Mouse (Mus musculus) small intestine, adult 2 months (tissue): ENCODE measurements around the gene Gorasp2. TPM values are rescaled to one million over a fixed set of nuclear protein-coding genes. Genes with fewer than 3 reads are reported as not detected.

Experiments
- H3K27ac ChIP-seq: fragments of 200-500 bp; 2 replicates; pipeline ENCODE4 v1.5.1; 2012; ENCODE audit warnings: low read depth, low read length, control low read depth, inconsistent platforms; ENCODE audit not compliant: insufficient read depth
- H3K27me3 ChIP-seq: fragments of 200-500 bp; 2 replicates; pipeline ENCODE4 v1.6.1; 2012; ENCODE audit warnings: mild to moderate bottlenecking, moderate library complexity, low read length, inconsistent platforms; ENCODE audit not compliant: control insufficient read depth, insufficient read depth
- H3K36me3 ChIP-seq: fragments of 200-500 bp; 2 replicates; pipeline ENCODE4 v1.6.1; 2012; ENCODE audit warnings: mild to moderate bottlenecking, low read length, control low read depth, inconsistent platforms; ENCODE audit not compliant: control insufficient read depth, insufficient read depth
- H3K4me1 ChIP-seq: fragments of 200-500 bp; 2 replicates; pipeline ENCODE4 v1.6.1; 2012; ENCODE audit warnings: low read length, inconsistent platforms, mixed read lengths; ENCODE audit not compliant: control insufficient read depth, insufficient read depth, insufficient read length
- H3K4me3 ChIP-seq: fragments of 200-500 bp; 2 replicates; pipeline ENCODE4 v1.5.1; 2012; ENCODE audit warnings: low read depth, mild to moderate bottlenecking, control low read depth, inconsistent platforms, low read length, moderate library complexity
- CTCF ChIP-seq: fragments of 200-500 bp; IDR thresholded peaks from 2 replicates; pipeline ENCODE4 v1.5.1; 2012; ENCODE audit warnings: low read depth, mild to moderate bottlenecking, control low read depth, inconsistent platforms, low read length, moderate library complexity, mixed read lengths; ENCODE audit not compliant: insufficient replicate concordance, insufficient read length; ENCODE audit errors: extremely low read depth
- POLR2A ChIP-seq: fragments of 200-500 bp; IDR thresholded peaks from 2 replicates; pipeline ENCODE4 v1.6.1; 2012; ENCODE audit warnings: low read depth, mild to moderate bottlenecking, control low read depth, inconsistent platforms, low read length, moderate library complexity
- WGBS: fragments of 180-500 bp; shearing (Covaris S2); methylation state at CpG from one replicate; pipeline ENCODE4 v1.1.7; 2018; 5-methylcytosine and 5-hydroxymethylcytosine counted together
- polyA plus RNA-seq: library from polyadenylated mRNA; depleted of rRNA; stranded (reverse); fragments of >200 nt; gene quantifications from 2 replicates; pipeline ENCODE4 v1.2.3, GENCODE M21; 2012; rRNA removed

Gene Gorasp2
- polyA plus RNA-seq, 1 experiment: 114 TPM

DNA sequence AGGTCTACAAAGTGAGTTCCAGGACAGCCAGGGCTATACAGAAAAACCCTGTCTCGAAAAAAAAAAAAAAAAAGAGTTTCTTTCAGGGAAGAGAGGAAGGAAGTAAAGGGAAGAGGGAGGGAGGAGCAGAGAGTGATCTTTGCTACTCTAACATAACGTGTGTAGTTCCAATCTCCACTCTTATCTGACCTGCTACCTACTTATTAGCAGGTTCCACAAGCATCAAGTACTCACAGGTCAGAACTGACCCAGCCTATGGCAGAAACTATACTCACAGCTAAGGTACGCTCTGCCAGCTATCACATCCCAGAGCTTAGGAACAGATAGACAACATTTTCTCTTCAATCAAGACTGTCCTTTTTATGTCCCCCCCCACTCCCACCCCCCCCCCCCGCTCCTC is 74.2 kb downstream of the Gorasp2 start:
- Histone ChIP-seq H3K27me3 (no peaks in the 10 kb centered on the region), H3K4me3 (no peak overlapping the region), H3K4me1 (no peaks in the 10 kb centered on the region), H3K36me3 (peaks cover 39% of the 10 kb centered on the region), H3K27ac (no peak overlapping the region)
- TF ChIP-seq POLR2A (no peak), CTCF (no peak)
- WGBS: 61% methylated on average over 4 of the region's 4 CpGs

DNA sequence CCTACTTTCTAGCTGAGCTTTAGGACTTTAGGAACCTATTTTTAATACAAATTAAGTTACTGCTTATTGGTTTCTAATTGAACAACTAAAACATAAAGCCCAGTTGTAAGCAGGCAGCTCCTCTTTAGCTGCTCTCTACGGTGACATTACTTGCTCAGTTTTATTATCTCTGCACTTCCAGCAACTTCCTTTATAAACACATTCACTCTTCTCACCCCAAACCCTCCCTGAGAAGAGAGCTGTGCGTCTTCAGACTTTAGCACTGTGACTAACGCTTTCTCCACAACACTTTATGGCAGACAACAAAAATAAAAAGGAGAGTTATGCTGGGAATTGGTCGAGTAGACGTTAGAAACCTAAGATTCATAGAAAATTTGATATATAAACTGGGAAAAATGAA is 74.6 kb downstream of the Gorasp2 start:
- no peak overlapping the region for H3K27ac ChIP-seq
- H3K36me3 ChIP-seq: peaks cover 39% of the 10 kb centered on the region
- 75% methylated on average over 5 of the region's 5 CpGs for WGBS
- no peak overlapping the region for H3K4me3 ChIP-seq
- TF ChIP-seq POLR2A (no peak), CTCF (no peak)
- H3K4me1 ChIP-seq: no peaks in the 10 kb centered on the region
- no peaks in the 10 kb centered on the region for H3K27me3 ChIP-seq

DNA sequence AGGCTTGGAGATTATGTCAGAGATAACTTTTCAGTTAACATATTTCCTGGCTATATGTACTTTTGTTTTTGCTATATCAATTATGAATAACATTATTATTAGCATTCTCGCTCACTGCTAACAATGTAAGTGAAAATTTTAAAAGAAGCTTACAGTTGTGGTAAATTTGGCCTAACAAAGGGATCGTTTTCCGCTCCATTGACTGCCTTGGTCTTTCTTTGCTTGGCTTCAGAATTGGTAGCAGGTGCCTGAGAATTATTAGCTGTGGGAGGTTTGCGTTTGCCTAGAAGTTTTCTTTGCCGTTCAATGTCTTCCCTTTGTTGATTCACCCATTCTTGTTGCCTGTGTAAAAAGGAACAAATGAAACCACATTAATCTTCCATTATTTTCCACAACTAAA is 80.5 kb downstream of the Gorasp2 start:
- Histone ChIP-seq H3K27me3 (no peaks in the 10 kb centered on the region), H3K36me3 (peaks cover 51% of the 10 kb centered on the region)
- 92% methylated on average over 5 of the region's 5 CpGs for WGBS

DNA sequence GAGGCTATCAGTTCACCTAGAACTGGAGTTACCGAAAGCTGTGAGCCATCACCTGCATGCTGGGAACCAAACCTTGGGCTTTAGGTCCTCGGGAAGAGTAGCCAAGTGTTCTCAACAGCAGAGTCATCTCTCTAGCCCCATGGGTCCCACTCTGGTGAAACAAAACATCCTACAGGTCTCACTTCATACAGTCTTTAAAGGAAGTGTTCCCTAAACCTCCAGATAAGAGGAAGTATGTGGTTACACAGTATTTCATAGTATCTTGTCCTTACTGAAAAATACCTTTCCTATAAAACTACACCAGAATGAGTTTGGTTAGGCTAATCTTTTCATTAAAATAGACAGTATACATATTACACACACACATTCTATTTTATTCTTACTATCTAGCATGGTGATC is 81.2 kb downstream of the Gorasp2 start:
- H3K4me1 ChIP-seq: no peaks in the 10 kb centered on the region
- H3K4me3 ChIP-seq: no peak overlapping the region
- H3K36me3 ChIP-seq: peaks cover 48% of the 10 kb centered on the region
- 84% methylated on average over 2 of the region's 2 CpGs for WGBS
- no peak overlapping the region for H3K27ac ChIP-seq
- TF ChIP-seq POLR2A (no peak), CTCF (no peak)
- no peaks in the 10 kb centered on the region for H3K27me3 ChIP-seq

More for the DNA sequence above, 80.5 kb downstream of the Gorasp2 start:
- Histone ChIP-seq H3K4me3 (no peak overlapping the region), H3K4me1 (no peaks in the 10 kb centered on the region), H3K27ac (no peak overlapping the region)
- TF ChIP-seq CTCF (no peak), POLR2A (no peak)

DNA sequence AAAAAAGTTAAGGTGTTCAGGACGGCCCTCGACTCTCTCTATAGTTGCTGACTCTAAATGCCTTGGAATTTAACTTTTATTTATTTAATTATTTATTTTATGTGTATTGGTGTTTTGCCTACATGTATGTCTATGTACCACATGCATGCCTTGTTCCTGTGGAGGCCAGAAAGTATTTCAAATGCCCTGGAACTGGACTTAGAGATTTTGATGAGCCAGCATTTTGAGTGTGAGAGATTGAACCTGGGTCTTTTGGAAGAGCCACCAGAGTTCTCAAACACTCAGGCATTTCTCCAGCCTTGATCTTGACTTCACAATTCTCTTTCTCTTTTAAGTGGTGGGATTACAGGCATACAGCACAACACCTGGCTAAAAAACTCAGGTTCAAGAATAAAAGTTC is 90.3 kb downstream of the Gorasp2 start:
- WGBS: 90% methylated on average over 2 of the region's 2 CpGs
- Histone ChIP-seq H3K4me1 (no peaks in the 10 kb centered on the region), H3K4me3 (no peak overlapping the region), H3K27me3 (no peaks in the 10 kb centered on the region), H3K36me3 (peaks cover 25% of the 10 kb centered on the region), H3K27ac (no peak overlapping the region)
- TF ChIP-seq POLR2A: no peak
- TF ChIP-seq CTCF: no peak

DNA sequence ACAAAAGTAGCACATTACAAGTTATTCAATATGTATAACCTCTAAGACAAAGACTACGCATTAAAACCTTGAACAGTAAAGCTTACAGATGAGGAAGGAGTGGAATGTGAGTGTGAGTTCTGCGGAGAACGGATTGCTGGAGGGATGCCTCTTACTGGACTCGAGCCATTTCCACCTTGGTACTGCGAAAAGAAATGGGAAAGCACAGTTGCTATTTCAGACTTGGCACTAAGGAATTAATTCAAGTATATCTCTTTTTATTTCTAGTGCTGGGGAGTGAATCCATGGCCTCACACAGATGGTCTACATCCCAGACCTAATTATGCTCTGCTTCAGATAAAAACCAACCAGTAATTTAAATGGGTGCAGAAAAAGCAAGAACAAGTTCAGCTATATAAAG is 90.8 kb downstream of the Gorasp2 start:
- WGBS: 94% methylated on average over 5 of the region's 5 CpGs
- no peaks in the 10 kb centered on the region for H3K4me1 ChIP-seq
- no peak overlapping the region for H3K4me3 ChIP-seq
- no peak for TF ChIP-seq CTCF
- TF ChIP-seq POLR2A: no peak
- H3K27ac ChIP-seq: no peak overlapping the region
- H3K36me3 ChIP-seq: peaks cover 22% of the 10 kb centered on the region
- no peaks in the 10 kb centered on the region for H3K27me3 ChIP-seq

Other genes starting within 250 kb of the Gorasp2 start
- gene Sp5, start 186.7 kb upstream of the Gorasp2 start, polyA plus RNA-seq: 34.6 and 43.9 TPM in 2 replicates
- gene Erich2, start 152.8 kb upstream of the Gorasp2 start, polyA plus RNA-seq: 0.44 and 0.46 TPM in 2 replicates
- 0.08 TPM in 1 of 2 replicates, not detected in the other for gene Gad1, start 108.5 kb upstream of the Gorasp2 start, polyA plus RNA-seq
- gene Gm26558, start 532 bp downstream of the Gorasp2 start, polyA plus RNA-seq: 0.36 and 0.58 TPM in 2 replicates
- 2.3 and 6.5 TPM in 2 replicates for gene Tlk1, start 164.2 kb downstream of the Gorasp2 start, polyA plus RNA-seq